Mouse (Mus musculus): Measurements from ENCODE around the gene Rcsd1.

Gene Rcsd1

GRCm38 (mm10) chr1:165666944-165667343 lies 42.6 kb downstream of the Rcsd1 start:
- no peak for ATAC-seq (ENCODE audit: insufficient number of reproducible peaks, low FRiP score, low TSS enrichment)

- ATAC-seq (ENCODE audit: insufficient number of reproducible peaks, low FRiP score, low TSS enrichment) = no peak
Observed at GRCm38 (mm10) chr1:165665758-165666157, 43.8 kb downstream of the Rcsd1 start.

GRCm38 (mm10) chr1:165663277-165663676 lies 46.3 kb downstream of the Rcsd1 start:
- no peak for ATAC-seq (ENCODE audit: insufficient number of reproducible peaks, low FRiP score, low TSS enrichment)

GRCm38 (mm10) chr1:165662426-165663192 lies 46.9 kb downstream of the Rcsd1 start:
- ATAC-seq (ENCODE audit: insufficient number of reproducible peaks, low FRiP score, low TSS enrichment) = peak; percentile 19; the same call in 1 of the 2 replicates

GRCm38 (mm10) chr1:165661725-165662124 lies 47.8 kb downstream of the Rcsd1 start:
- no peak for ATAC-seq (ENCODE audit: insufficient number of reproducible peaks, low FRiP score, low TSS enrichment)

GRCm38 (mm10) chr1:165661191-165661590 lies 48.4 kb downstream of the Rcsd1 start:
- ATAC-seq (ENCODE audit: insufficient number of reproducible peaks, low FRiP score, low TSS enrichment) = no peak

- ATAC-seq (ENCODE audit: insufficient number of reproducible peaks, low FRiP score, low TSS enrichment) = no peak
Observed at GRCm38 (mm10) chr1:165660774-165661173, 48.8 kb downstream of the Rcsd1 start.

GRCm38 (mm10) chr1:165658602-165659001 lies 51.0 kb downstream of the Rcsd1 start:
- ATAC-seq (ENCODE audit: insufficient number of reproducible peaks, low FRiP score, low TSS enrichment) = peak; percentile 62; the same call in 1 of the 2 replicates

- ATAC-seq (ENCODE audit: insufficient number of reproducible peaks, low FRiP score, low TSS enrichment) = no peak
Observed at GRCm38 (mm10) chr1:165655482-165655881, 54.1 kb downstream of the Rcsd1 start.

- ATAC-seq (ENCODE audit: insufficient number of reproducible peaks, low FRiP score, low TSS enrichment) = no peak
Observed at GRCm38 (mm10) chr1:165655022-165655421, 54.5 kb downstream of the Rcsd1 start.

GRCm38 (mm10) chr1:165653126-165653885 lies 56.3 kb downstream of the Rcsd1 start:
- no peak for ATAC-seq (ENCODE audit: insufficient number of reproducible peaks, low FRiP score, low TSS enrichment)

GRCm38 (mm10) chr1:165652507-165652906 lies 57.0 kb downstream of the Rcsd1 start:
- ATAC-seq (ENCODE audit: insufficient number of reproducible peaks, low FRiP score, low TSS enrichment) = no peak

GRCm38 (mm10) chr1:165651158-165651557 lies 58.4 kb downstream of the Rcsd1 start:
- no peak for ATAC-seq (ENCODE audit: insufficient number of reproducible peaks, low FRiP score, low TSS enrichment)

GRCm38 (mm10) chr1:165645102-165645501 lies 64.5 kb downstream of the Rcsd1 start:
- ATAC-seq (ENCODE audit: insufficient number of reproducible peaks, low FRiP score, low TSS enrichment) = no peak

GRCm38 (mm10) chr1:165643735-165644134 lies 65.8 kb downstream of the Rcsd1 start:
- no peak for ATAC-seq (ENCODE audit: insufficient number of reproducible peaks, low FRiP score, low TSS enrichment)

- ATAC-seq (ENCODE audit: insufficient number of reproducible peaks, low FRiP score, low TSS enrichment) = peak; percentile 59
Observed at GRCm38 (mm10) chr1:165642780-165643311, 66.7 kb downstream of the Rcsd1 start.

GRCm38 (mm10) chr1:165641786-165642771 lies 67.5 kb downstream of the Rcsd1 start:
- peak; percentile 85 for ATAC-seq (ENCODE audit: insufficient number of reproducible peaks, low FRiP score, low TSS enrichment)

- ATAC-seq (ENCODE audit: insufficient number of reproducible peaks, low FRiP score, low TSS enrichment) = peak; percentile 21; the same call in 1 of the 2 replicates
Observed at GRCm38 (mm10) chr1:165641271-165641771, 68.2 kb downstream of the Rcsd1 start.

GRCm38 (mm10) chr1:165636289-165636688 lies 73.3 kb downstream of the Rcsd1 start:
- no peak for ATAC-seq (ENCODE audit: insufficient number of reproducible peaks, low FRiP score, low TSS enrichment)

All from cerebellum, adult (tissue).